Mouse (Mus musculus): ENCODE results near the gene Gm45194. TPM values are rescaled to one million over a fixed set of nuclear protein-coding genes. Genes with fewer than 3 reads are reported as not detected.

The Gm45194 gene
- polyA plus RNA-seq (2017; shearing (Covaris generic)) = not detected

GRCm38 (mm10) chrX:111891089-111891488 is at the start of gene Gm45194:
Gene Gm45194, plus strand, starts transcription at chrX:111891389.

DNA sequence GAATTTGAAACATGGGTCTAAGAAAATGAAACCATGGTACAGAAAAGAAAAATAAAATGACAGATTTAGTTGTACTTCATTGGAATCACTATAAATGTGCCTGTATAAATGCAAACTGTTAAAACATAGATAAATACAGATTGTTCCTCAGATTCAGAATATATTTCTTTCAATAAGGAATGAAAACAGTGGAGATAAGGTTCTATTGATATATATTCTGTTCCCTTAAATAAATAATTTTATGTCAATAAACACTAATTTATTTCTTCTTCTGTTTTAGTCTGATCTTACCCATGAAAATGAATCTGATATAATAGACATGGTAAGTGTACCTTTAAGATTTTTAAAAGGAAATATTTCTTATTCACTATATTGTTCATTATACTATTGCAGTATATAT is 119.5 kb downstream of the Gm45194 start, which contains the start of gene Tex16:
Tex16 (plus strand) TSS at position 301 of the 400 bp plus-strand sequence.

DNA sequence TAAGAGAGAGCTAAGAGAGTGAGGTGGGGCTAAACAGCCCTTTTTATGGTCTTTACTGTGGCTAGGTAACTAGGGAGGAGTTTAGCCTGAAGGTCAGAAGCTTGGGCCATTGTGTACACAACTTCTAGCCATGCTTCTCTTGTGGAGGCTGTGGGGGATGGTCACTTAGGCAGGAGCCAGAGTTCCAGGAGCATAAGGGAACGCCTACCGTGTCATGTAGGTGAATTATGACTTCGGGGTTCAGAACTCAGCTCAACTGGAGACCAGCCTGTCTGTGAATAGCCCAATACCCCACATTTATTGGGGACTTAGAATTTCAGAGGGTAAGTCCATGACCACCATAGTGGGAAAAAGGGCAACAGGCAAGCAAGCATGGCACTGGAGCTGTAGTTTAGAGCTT is 347.6 kb downstream of the Gm45194 start, which contains the start of gene 4933403O08Rik:
4933403O08Rik (plus strand) TSS at position 301 of the 400 bp plus-strand sequence.

Other genes starting within 250 kb of the Gm45194 start
- gene Hdx, start 194.3 kb upstream of the Gm45194 start, polyA plus RNA-seq (2017; shearing (Covaris generic)) = not detected
- under 1 TPM in 1 of 2 experiments, not detected in 1; 0.17 TPM for gene Tex16, start 119.6 kb downstream of the Gm45194 start, polyA plus RNA-seq (2017; shearing (Covaris generic))

Measured in activated CD4-positive, CD25-positive, alpha-beta regulatory T cell (primary cell).